ENCODE assay signal across 9 mouse cellular contexts in the genomic region with DNA sequence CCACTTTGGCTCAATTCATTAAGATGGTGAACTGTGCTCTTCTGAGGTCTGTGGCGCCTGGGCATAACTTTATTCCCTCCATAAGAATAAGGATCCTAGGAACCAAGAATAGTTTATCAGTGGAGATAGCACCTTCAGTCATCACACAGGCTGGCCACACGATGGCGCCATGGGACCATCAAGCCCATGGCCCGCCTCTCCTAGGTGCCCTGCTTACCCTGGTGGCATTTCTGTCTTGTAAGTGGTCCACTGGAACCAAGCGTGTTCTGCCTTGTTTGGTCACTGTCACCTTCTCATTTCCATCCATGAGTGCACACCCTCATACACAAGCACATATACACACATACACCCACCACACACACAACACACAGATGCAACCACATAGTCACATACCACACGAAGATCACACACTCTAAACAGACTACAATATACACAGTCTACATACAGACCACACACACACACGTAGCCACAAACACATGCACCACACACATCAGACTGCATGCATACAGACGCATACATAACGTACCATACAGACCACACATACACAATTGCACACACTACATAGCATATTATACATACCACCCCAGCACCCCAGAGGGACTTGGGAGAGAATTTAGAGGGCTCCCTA.
A peak's percentile ranks its signal among the peaks of the same experiment; 100 is the strongest.
DNase-seq lines count a peak whose midpoint lies in the region; ATAC-seq and TF ChIP-seq lines count a peak whose summit lies in the region.
"Had no signal": no experiment of that assay in that cellular context is flagged by ENCODE, and none has a peak within 500 bp of the region (broad histone marks: within the 10 kb centered on the region; RNA-seq: fewer than 3 reads in every experiment).

No protein-coding gene starts in this region.

- no peak overlapping the region for H3K27ac ChIP-seq in heart, postnatal 0 days (ENCODE audit: low read depth)
- H3K27ac ChIP-seq in midbrain, embryonic 11.5 days (ENCODE audit: low read depth, low read length): no peak overlapping the region
- H3K27ac ChIP-seq in stomach, postnatal 0 days (replicated peaks): no peak overlapping the region
- H3K27ac ChIP-seq: liver, embryonic 13.5 days had no signal

- ATAC-seq in heart, postnatal 0 days (ENCODE audit: insufficient read depth, low read depth): peak; percentile 39; the same call in 1 of the 2 replicates
- ATAC-seq in midbrain, embryonic 11.5 days (ENCODE audit: low FRiP score): peak; percentile 56
- no peak for ATAC-seq in stomach, postnatal 0 days (ENCODE audit: low FRiP score, low TSS enrichment)

- WGBS in heart, postnatal 0 days: 41% methylated on average over 9 of the region's 9 CpGs
- WGBS in midbrain, embryonic 11.5 days: 42% methylated on average over 9 of the region's 9 CpGs
- whole genome bisulfite sequencing in stomach, postnatal 0 days: 36% methylated on average over 9 of the region's 9 CpGs

- H3K9me3 ChIP-seq in heart, postnatal 0 days (replicated peaks; ENCODE audit: control insufficient read depth, low read length): no peaks in the 10 kb centered on the region
- H3K9me3 ChIP-seq in midbrain, embryonic 11.5 days (ENCODE audit: control insufficient read depth, low read length): no peaks in the 10 kb centered on the region
- no peaks in the 10 kb centered on the region for H3K9me3 ChIP-seq in stomach, postnatal 0 days (ENCODE audit: control insufficient read depth, low read length)
- H3K9me3 ChIP-seq: liver, embryonic 13.5 days had no signal

- peak; percentile 26 for DNase-seq in heart, postnatal 0 days (ENCODE audit: low spot score)
- DNase-seq in heart, postnatal 25 days (ENCODE audit: low spot score): no peak
- peak; percentile 6 for DNase-seq in T-cell, adult 2 months (ENCODE audit: low spot score)
- DNase-seq in embryo, embryonic 10 days (ENCODE audit: low spot score): peak; percentile 84
- DNase-seq in heart, postnatal 14 days: peak; percentile 64 to 70
- peak; percentile 58 to 72 for DNase-seq in layer of hippocampus, postnatal 25 days (ENCODE audit: extremely low spot score in 1 of 2, low spot score in 1 of 2)
- DNase-seq in midbrain, embryonic 11.5 days (ENCODE audit: low spot score, missing footprints): peak; percentile 93
- peak; percentile 49 for DNase-seq in stomach, postnatal 0 days (ENCODE audit: low spot score)
- DNase-seq: liver, embryonic 13.5 days had no signal

- H3K27me3 ChIP-seq in heart, postnatal 0 days (ENCODE audit: control insufficient read depth, insufficient read depth, low read length): 0 out of 2 replicates have a peak, but pooled peaks cover 8% of the 10 kb centered on the region
- H3K27me3 ChIP-seq in midbrain, embryonic 11.5 days (ENCODE audit: control insufficient read depth, insufficient read depth, low read length): no peaks in the 10 kb centered on the region
- H3K27me3 ChIP-seq in stomach, postnatal 0 days (ENCODE audit: control insufficient read depth, insufficient read depth, low read length): no peaks in the 10 kb centered on the region
- H3K27me3 ChIP-seq: liver, embryonic 13.5 days had no signal

- H3K4me1 ChIP-seq in heart, postnatal 0 days (ENCODE audit: control insufficient read depth, insufficient read depth): no peaks in the 10 kb centered on the region
- H3K4me1 ChIP-seq in midbrain, embryonic 11.5 days (ENCODE audit: control insufficient read depth, insufficient read depth, low read length): no peaks in the 10 kb centered on the region
- no peaks in the 10 kb centered on the region for H3K4me1 ChIP-seq in stomach, postnatal 0 days (replicated peaks; ENCODE audit: control insufficient read depth, insufficient read depth)
- H3K4me1 ChIP-seq: liver, embryonic 13.5 days had no signal

- H3K4me3 ChIP-seq in heart, postnatal 0 days (ENCODE audit: low read depth, low read length): no peak overlapping the region
- H3K4me3 ChIP-seq in midbrain, embryonic 11.5 days (ENCODE audit: low read depth, low read length): no peak overlapping the region
- H3K4me3 ChIP-seq in stomach, postnatal 0 days (ENCODE audit: low read depth, low read length): no peak overlapping the region
- H3K4me3 ChIP-seq: liver, embryonic 13.5 days had no signal

- intact Hi-C loops in heart, postnatal 25 days (cut with DNase I): loop anchor here (2.0 to 10.0 kb wide), 4 partner anchors 150 to 1680 kb away; a partner anchor contains a TSS
- intact Hi-C loops in heart, postnatal 14 days (cut with DNase I): loop anchor here (1.0 to 5.0 kb wide), 2 partner anchors 145 to 1681 kb away; no protein-coding TSS in a partner anchor

- H3K9ac ChIP-seq in heart, postnatal 0 days (replicated peaks; ENCODE audit: low read depth, low read length): no peak overlapping the region
- H3K9ac ChIP-seq in midbrain, embryonic 11.5 days (ENCODE audit: low read length): no peak overlapping the region
- no peak overlapping the region for H3K9ac ChIP-seq in stomach, postnatal 0 days (ENCODE audit: low read length)
- H3K9ac ChIP-seq: liver, embryonic 13.5 days had no signal

- peak; percentile 88 for TF ChIP-seq CTCF in heart, postnatal 0 days (IDR thresholded peaks at IDR 0.05; ENCODE audit: low read depth)
- peak; percentile 91 for TF ChIP-seq CTCF in stomach, postnatal 0 days (IDR thresholded peaks at IDR 0.05; ENCODE audit: low read depth)

- no peak overlapping the region for H3K4me2 ChIP-seq in heart, postnatal 0 days (ENCODE audit: low read depth, low read length)
- no peak overlapping the region for H3K4me2 ChIP-seq in midbrain, embryonic 11.5 days
- no peak overlapping the region for H3K4me2 ChIP-seq in stomach, postnatal 0 days (replicated peaks; ENCODE audit: low read depth)
- H3K4me2 ChIP-seq: liver, embryonic 13.5 days had no signal

- TF ChIP-seq EP300 in heart, postnatal 0 days (IDR thresholded peaks at IDR 0.05; ENCODE audit: low read depth): no peak
- TF ChIP-seq EP300 in stomach, postnatal 0 days (optimal IDR thresholded peaks at IDR 0.05): no peak

- H3K36me3 ChIP-seq in heart, postnatal 0 days (replicated peaks; ENCODE audit: control insufficient read depth, insufficient read depth, low read length): no peaks in the 10 kb centered on the region
- no peaks in the 10 kb centered on the region; the same call in 1 of the 2 replicates for H3K36me3 ChIP-seq in midbrain, embryonic 11.5 days (ENCODE audit: control insufficient read depth, insufficient read depth, low read length)
- no peaks in the 10 kb centered on the region for H3K36me3 ChIP-seq in stomach, postnatal 0 days (ENCODE audit: control insufficient read depth, insufficient read depth, low read length)
- H3K36me3 ChIP-seq: liver, embryonic 13.5 days had no signal
